ENCODE assay signal across 22 mouse cellular contexts in the genomic region with DNA sequence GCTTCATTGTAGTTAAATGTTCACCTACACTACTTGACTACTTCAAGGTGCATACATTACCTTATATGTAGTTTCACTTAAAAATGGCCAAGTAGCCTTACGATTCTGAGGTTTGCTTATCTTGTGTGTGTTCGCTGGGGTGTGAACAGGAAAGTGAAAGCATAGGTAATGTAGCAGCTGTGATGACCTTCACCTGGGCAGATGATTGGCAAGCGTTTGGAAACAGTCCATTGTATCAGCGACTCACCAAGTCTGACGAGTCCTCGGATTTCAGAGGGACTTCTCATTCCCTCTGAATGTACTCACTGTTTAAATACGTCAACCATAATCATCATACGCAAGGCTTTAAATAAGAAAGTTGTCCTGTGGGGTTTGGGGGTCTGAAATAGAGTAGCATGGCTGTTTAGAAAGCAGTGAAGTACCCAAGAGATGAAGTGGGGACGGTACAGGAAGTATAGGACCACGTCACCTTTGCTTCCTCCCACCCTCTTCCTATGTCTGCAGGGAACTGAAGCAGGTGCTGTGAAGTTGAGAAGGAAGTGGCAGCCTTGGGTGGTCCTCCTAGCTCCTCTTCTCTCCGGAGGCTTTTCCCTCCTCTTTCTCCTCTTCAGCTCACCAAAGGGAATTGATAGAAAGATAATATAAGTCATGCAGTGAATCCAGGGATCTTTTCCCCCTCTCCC.
DNase-seq lines count a peak whose midpoint lies in the region; ATAC-seq and TF ChIP-seq lines count a peak whose summit lies in the region.
"Had no signal": no experiment of that assay in that cellular context is flagged by ENCODE, and none has a peak within 500 bp of the region (broad histone marks: within the 10 kb centered on the region; RNA-seq: fewer than 3 reads in every experiment).

No protein-coding gene starts in this region.

- dilution Hi-C loops in CH12.LX (cut with MboI; ENCODE audit: extremely low pct_ligation_motif_present, extremely low pct_unique_long_range_greater_than_20kb, low sequenced_read_pairs): no loop called here

- in situ Hi-C loops in CH12.LX (cut with MboI; ENCODE audit: low pct_ligation_motif_present, low pct_unique_long_range_greater_than_20kb, low sequenced_read_pairs): no loop called here

- no peaks in the 10 kb centered on the region for H3K36me3 ChIP-seq in intestine, postnatal 0 days (ENCODE audit: control insufficient read depth, insufficient read depth)
- no peaks in the 10 kb centered on the region for H3K36me3 ChIP-seq in intestine, embryonic 16.5 days (ENCODE audit: control insufficient read depth, insufficient read depth, low read length)
- H3K36me3 ChIP-seq in CH12.LX (replicated peaks in 1 of 2; ENCODE audit: control insufficient read depth in 1 of 2, insufficient read depth in 1 of 2, low read length in 1 of 2): peaks cover 0 to 39% of the 10 kb centered on the region in 2 experiments

- 67% methylated on average over 11 of the region's 11 CpGs for WGBS in intestine, postnatal 0 days
- 81% methylated on average over 11 of the region's 11 CpGs for WGBS in intestine, embryonic 16.5 days

- H3K4me2 ChIP-seq in intestine, postnatal 0 days (replicated peaks; ENCODE audit: low read depth): no peak overlapping the region
- no peak overlapping the region for H3K4me2 ChIP-seq in intestine, embryonic 16.5 days (ENCODE audit: low read depth, low read length)
- H3K4me2 ChIP-seq in CH12.LX (ENCODE audit: insufficient read depth, low read depth, poor library complexity, severe bottlenecking): peak overlapping the region; percentile 34; the same call in 1 of the 2 replicates
- H3K4me2 ChIP-seq: forebrain, embryonic 12.5 days; heart, embryonic 15.5 days; intestine, embryonic 15.5 days; midbrain, embryonic 15.5 days had no signal

- TF ChIP-seq POLR2A in CH12.LX (IDR thresholded peaks at IDR 0.05; ENCODE audit: low read depth, low read length): no peak

- H3K79me2 ChIP-seq in CH12.LX (replicated peaks; ENCODE audit: control insufficient read depth, extremely low read depth, insufficient read depth, poor library complexity, severe bottlenecking): no peaks in the 10 kb centered on the region

- no peak overlapping the region for H3K4me3 ChIP-seq in intestine, postnatal 0 days (ENCODE audit: low read depth, low read length)
- H3K4me3 ChIP-seq in intestine, embryonic 16.5 days (ENCODE audit: low read length): no peak overlapping the region
- no peak overlapping the region for H3K4me3 ChIP-seq in CH12.LX (replicated peaks in 1 of 3; ENCODE audit: low read depth in 2 of 3, low read length in 2 of 3, poor library complexity in 1 of 3)
- H3K4me3 ChIP-seq: forebrain, embryonic 12.5 days; heart, embryonic 15.5 days; hindbrain, embryonic 10.5 days; intestine, embryonic 15.5 days; layer of hippocampus, adult 2 months; midbrain, embryonic 15.5 days had no signal

- peaks cover 11% of the 10 kb centered on the region for H3K4me1 ChIP-seq in intestine, postnatal 0 days (replicated peaks; ENCODE audit: control insufficient read depth, insufficient read depth, low read length)
- no peaks in the 10 kb centered on the region for H3K4me1 ChIP-seq in intestine, embryonic 16.5 days (ENCODE audit: control insufficient read depth, insufficient read depth, low read length)
- H3K4me1 ChIP-seq in CH12.LX (ENCODE audit: control insufficient read depth in 1 of 2, insufficient read depth in 2 of 2): peaks cover 2 to 14% of the 10 kb centered on the region in 2 experiments; a peak in 2 of 4 replicates
- H3K4me1 ChIP-seq: forebrain, embryonic 12.5 days; intestine, embryonic 15.5 days; midbrain, embryonic 15.5 days had no signal

- no peak for TF ChIP-seq CTCF in intestine, postnatal 0 days (IDR thresholded peaks at IDR 0.05; ENCODE audit: low read depth)
- TF ChIP-seq CTCF in CH12.LX (conservative IDR thresholded peaks at IDR 0.05 in 1 of 2, IDR thresholded peaks at IDR 0.05 in 1 of 2; ENCODE audit: low read depth in 2 of 2, low read length in 2 of 2): no peak

- H3K9ac ChIP-seq in intestine, postnatal 0 days (ENCODE audit: low read depth, low read length): no peak overlapping the region
- no peak overlapping the region for H3K9ac ChIP-seq in intestine, embryonic 16.5 days (ENCODE audit: low read depth, low read length)
- H3K9ac ChIP-seq in CH12.LX (ENCODE audit: insufficient read depth, low read depth): no peak overlapping the region
- H3K9ac ChIP-seq: forebrain, embryonic 12.5 days; heart, embryonic 15.5 days; intestine, embryonic 15.5 days; liver, embryonic 14.5 days; midbrain, embryonic 15.5 days had no signal

- no peak for TF ChIP-seq EP300 in CH12.LX (IDR thresholded peaks at IDR 0.05; ENCODE audit: low read length)

- no peaks in the 10 kb centered on the region for H3K9me3 ChIP-seq in intestine, postnatal 0 days (ENCODE audit: control insufficient read depth)
- H3K9me3 ChIP-seq in intestine, embryonic 16.5 days (ENCODE audit: control insufficient read depth, low read length): no peaks in the 10 kb centered on the region
- no peaks in the 10 kb centered on the region for H3K9me3 ChIP-seq in CH12.LX (replicated peaks; ENCODE audit: low read length)
- H3K9me3 ChIP-seq: forebrain, embryonic 12.5 days; heart, embryonic 15.5 days; hindbrain, embryonic 10.5 days; intestine, embryonic 15.5 days; midbrain, embryonic 15.5 days had no signal

- no peak for TF ChIP-seq RAD21 in CH12.LX (IDR thresholded peaks at IDR 0.05; ENCODE audit: low read depth, low read length)

- no peak overlapping the region for H3K27ac ChIP-seq in intestine, postnatal 0 days (ENCODE audit: low read depth, low read length)
- no peak overlapping the region for H3K27ac ChIP-seq in intestine, embryonic 16.5 days (ENCODE audit: low read length)
- H3K27ac ChIP-seq in CH12.LX (ENCODE audit: insufficient read depth, low read depth): no peak overlapping the region
- H3K27ac ChIP-seq: forebrain, embryonic 12.5 days; heart, embryonic 15.5 days; hindbrain, embryonic 10.5 days; intestine, embryonic 15.5 days; liver, embryonic 14.5 days; midbrain, embryonic 15.5 days had no signal

- peak; percentile 41; the same call in 1 of the 2 replicates for ATAC-seq in intestine, postnatal 0 days
- ATAC-seq in intestine, embryonic 16.5 days: no peak
- ATAC-seq in neutrophil, adult 5-6 weeks (ENCODE audit: extremely low read depth, insufficient number of reproducible peaks, low FRiP score, poor library complexity, severe bottlenecking): peak; percentile 47; the same call in 1 of the 2 replicates
- ATAC-seq: intestine, embryonic 15.5 days; midbrain, embryonic 15.5 days had no signal

- DNase-seq in A20 (ENCODE audit: low read depth, low spot score) (peak; percentile 33), CH12.LX (ENCODE audit: extremely low read depth) (no peak)
- DNase-seq in yolk sac, embryonic 10.5 days (ENCODE audit: low spot score): no peak
- DNase-seq in adrenal gland, postnatal 36 days: no peak
- DNase-seq: adrenal gland, adult 2 months; cerebellum, adult 11 months; cerebellum, postnatal 36 days; heart, adult 18-20 months; left cerebral cortex, postnatal 4 days; lung, postnatal 10 days; right cerebral cortex, adult 18-20 months; spleen, adult 18-20 months had no signal

- no peaks in the 10 kb centered on the region for H3K27me3 ChIP-seq in intestine, postnatal 0 days (replicated peaks; ENCODE audit: control insufficient read depth, insufficient read depth, low read length)
- H3K27me3 ChIP-seq in intestine, embryonic 16.5 days (replicated peaks; ENCODE audit: control insufficient read depth, insufficient read depth, low read length): no peaks in the 10 kb centered on the region
- H3K27me3 ChIP-seq in CH12.LX (replicated peaks): no peaks in the 10 kb centered on the region
- H3K27me3 ChIP-seq: forebrain, embryonic 12.5 days; heart, embryonic 15.5 days; intestine, embryonic 15.5 days; midbrain, embryonic 15.5 days had no signal

TF ChIP-seq in CH12.LX, 34 proteins besides CTCF, POLR2A, EP300 and RAD21:
- TF ChIP-seq ZKSCAN1 (IDR thresholded peaks at IDR 0.05; ENCODE audit: borderline replicate concordance, low read depth, low read length): no peak
- no peak for TF ChIP-seq MAFK (IDR thresholded peaks at IDR 0.05; ENCODE audit: insufficient replicate concordance, low read length)
- TF ChIP-seq MYC (IDR thresholded peaks at IDR 0.05; ENCODE audit: low read depth, low read length): no peak
- TF ChIP-seq PAX5 (IDR thresholded peaks at IDR 0.05; ENCODE audit: low read length): no peak
- TF ChIP-seq UBTF (IDR thresholded peaks at IDR 0.05; ENCODE audit: low read depth, low read length): no peak
